Mouse (Mus musculus) telencephalon, adult 2 months (tissue): ENCODE results near the gene Sema4b.
A peak's percentile ranks its signal among the peaks of the same experiment; 100 is the strongest.

Experiments
- DNase-seq: peaks from one replicate; pipeline ENCODE4 v3.0.0-alpha.2; 2011; ENCODE audit warnings: low read depth, low spot score

Gene Sema4b

DNA sequence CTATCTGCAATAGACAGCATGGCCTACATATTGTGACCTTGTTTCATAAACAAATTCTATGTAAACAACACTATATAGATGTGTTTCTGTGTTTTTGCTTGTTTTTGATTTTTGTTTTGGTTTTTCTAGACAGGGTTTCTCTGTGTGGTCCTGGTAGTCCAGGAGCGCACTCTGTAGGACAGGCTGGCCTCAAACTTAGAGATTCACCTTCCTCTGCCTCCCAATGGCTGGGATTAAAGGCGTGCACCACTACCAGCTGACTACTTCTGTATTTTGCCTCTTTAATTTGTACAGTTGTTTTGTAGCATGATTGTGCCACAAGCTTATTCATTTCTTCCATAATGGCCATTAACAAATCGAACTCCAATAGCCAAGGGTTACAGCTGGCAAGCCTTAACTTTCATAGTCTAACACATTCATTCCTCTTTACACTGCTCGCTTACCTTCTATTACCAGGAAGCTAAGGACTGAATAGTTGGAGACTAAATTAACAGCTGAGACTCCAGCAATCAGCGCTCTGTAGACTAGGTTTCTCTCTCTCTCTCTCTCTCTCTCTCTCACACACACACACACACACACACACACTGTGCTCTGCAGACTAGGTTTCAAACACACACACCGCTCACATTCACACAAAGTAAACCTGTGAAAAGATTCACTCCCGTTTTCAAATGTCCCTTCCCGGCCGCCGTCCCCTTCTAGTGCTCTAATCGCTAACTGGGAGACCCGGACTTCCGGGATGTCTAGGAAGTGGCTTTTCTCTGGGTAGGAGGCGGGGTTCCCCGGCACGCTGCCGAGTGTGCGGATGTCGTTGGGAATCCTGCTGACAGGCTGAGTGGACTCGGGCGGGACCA, 82.5 kb downstream of the Sema4b start, which contains the start of gene Vps33b:
TSS of gene Vps33b (plus strand) at position 753 of the 854 bp plus-strand sequence.
- DNase-seq: peak; percentile 94

DNA sequence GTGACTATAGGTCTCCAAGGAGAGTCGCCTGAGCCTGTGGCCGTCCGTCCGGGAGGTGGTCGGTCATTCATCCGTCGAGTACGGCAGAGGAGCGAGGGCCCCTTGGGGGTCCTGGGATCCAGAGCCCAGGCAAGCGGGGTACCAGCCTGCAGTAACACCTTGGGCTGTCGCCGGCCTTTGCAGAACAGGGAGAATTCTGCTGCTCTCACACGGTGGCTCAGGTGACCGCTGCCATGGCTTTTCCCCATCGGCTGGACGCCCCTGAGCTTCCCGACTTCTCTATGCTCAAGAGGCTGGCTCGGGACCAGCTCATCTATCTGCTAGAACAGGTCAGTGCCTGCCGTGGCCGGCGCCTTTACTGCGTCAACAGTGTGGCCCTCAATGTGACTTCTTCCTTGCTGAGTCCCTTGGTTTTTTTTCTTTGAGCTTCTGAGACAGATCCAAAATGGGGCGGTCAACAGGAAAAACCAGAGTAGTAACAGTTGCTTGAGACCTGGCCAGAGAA, 83.2 kb downstream of the Sema4b start:
- DNase-seq: no peak

DNA sequence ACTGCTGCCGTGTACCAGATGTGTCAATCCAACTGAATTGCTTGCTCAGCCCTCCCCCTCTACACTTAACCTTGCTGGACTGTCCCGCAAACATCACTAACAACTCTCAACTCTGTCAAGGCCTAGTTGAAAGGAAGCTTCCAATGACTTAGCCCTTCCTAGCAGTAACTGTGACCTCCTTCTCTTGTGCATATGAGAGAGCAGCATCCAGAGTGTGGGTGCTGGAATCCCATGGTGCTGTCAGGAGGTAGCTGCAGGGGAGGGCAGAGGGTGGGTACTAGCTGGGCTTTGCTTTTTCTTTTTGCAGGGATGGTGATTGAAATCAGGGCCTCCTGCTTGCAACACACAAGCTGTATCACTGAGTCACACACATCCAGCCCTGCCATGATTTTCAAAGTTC, 86.8 kb downstream of the Sema4b start:
- DNase-seq: no peak
